Comparison of ENCODE assay signal across 15 mouse cellular contexts in the genomic region with DNA sequence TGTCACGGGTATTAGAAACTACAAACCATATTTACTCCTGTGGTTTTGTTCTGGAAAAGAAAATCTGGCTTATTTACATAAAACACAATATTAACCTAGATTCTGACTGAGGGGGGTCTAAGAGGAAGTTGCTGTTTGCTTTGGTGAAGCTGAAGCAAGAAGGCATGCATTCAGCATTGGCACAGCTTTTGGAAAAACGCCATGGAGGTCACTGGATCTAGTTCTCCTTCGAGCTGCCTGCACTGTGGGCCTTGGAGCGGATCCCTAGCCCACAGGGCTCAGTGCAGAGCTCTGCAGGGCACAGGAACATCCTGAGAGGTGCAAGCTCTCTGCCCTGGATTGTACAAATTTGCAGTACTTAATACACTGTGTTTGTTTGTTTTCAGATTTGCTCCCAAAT. TPM values are rescaled to one million over a fixed set of nuclear protein-coding genes. Genes with fewer than 3 reads are reported as not detected.
A peak's percentile ranks its signal among the peaks of the same experiment; 100 is the strongest.
DNase-seq lines count a peak whose midpoint lies in the region; ATAC-seq and TF ChIP-seq lines count a peak whose summit lies in the region.
"Had no signal": no experiment of that assay in that cellular context is flagged by ENCODE, and none has a peak within 500 bp of the region (broad histone marks: within the 10 kb centered on the region; RNA-seq: fewer than 3 reads in every experiment).

No protein-coding gene starts in this region.

- DNase-seq in gastrocnemius, postnatal 10 days, result peak; percentile 16
- no peak for DNase-seq in gastrocnemius, postnatal 36 days
- peak; percentile 43 for DNase-seq in midbrain, postnatal 0 days (ENCODE audit: low spot score)
- no peak for DNase-seq in midbrain, embryonic 10.5 days (ENCODE audit: low spot score)
- DNase-seq in right cerebral cortex, postnatal 25 days, result no peak
- no peak for DNase-seq in urinary bladder, postnatal 14 days (ENCODE audit: low spot score)

- no peaks in the 10 kb centered on the region for H3K9me3 ChIP-seq in midbrain, postnatal 0 days (ENCODE audit: low read length)
- no peaks in the 10 kb centered on the region for H3K9me3 ChIP-seq in midbrain, embryonic 10.5 days (replicated peaks)
- H3K9me3 ChIP-seq in embryonic facial prominence, embryonic 15.5 days (replicated peaks), result no peaks in the 10 kb centered on the region
- H3K9me3 ChIP-seq in neural tube, embryonic 15.5 days (replicated peaks), result 0 out of 2 replicates have a peak, but pooled peaks cover 2% of the 10 kb centered on the region
- H3K9me3 ChIP-seq: lung, embryonic 15.5 days; stomach, embryonic 15.5 days had no signal

- no peak overlapping the region for H3K27ac ChIP-seq in midbrain, postnatal 0 days (ENCODE audit: low read depth, low read length)
- H3K27ac ChIP-seq in midbrain, embryonic 10.5 days (replicated peaks), result no peak overlapping the region
- 0 out of 2 replicates have a peak overlapping the region, but pooled peaks have one; percentile 51 for H3K27ac ChIP-seq in embryonic facial prominence, embryonic 15.5 days (replicated peaks)
- no peak overlapping the region for H3K27ac ChIP-seq in neural tube, embryonic 15.5 days (replicated peaks)
- H3K27ac ChIP-seq: lung, embryonic 15.5 days; stomach, embryonic 15.5 days had no signal

- ATAC-seq in midbrain, postnatal 0 days (ENCODE audit: low FRiP score), result no peak
- ATAC-seq in embryonic facial prominence, embryonic 15.5 days (ENCODE audit: insufficient number of reproducible peaks, low FRiP score, low TSS enrichment, low read depth), result peak; percentile 24; the same call in 1 of the 2 replicates
- ATAC-seq in neural tube, embryonic 15.5 days (ENCODE audit: low FRiP score), result no peak
- ATAC-seq: CD4-positive, CD25-positive, alpha-beta regulatory T cell, adult 4 months; forebrain, embryonic 14.5 days had no signal

- no peak for TF ChIP-seq CTCF in midbrain, postnatal 0 days (IDR thresholded peaks at IDR 0.05)

- no peak overlapping the region for H3K9ac ChIP-seq in midbrain, postnatal 0 days (replicated peaks; ENCODE audit: low read length, poor library complexity, severe bottlenecking)
- H3K9ac ChIP-seq in embryonic facial prominence, embryonic 15.5 days, result no peak overlapping the region
- no peak overlapping the region for H3K9ac ChIP-seq in neural tube, embryonic 15.5 days (replicated peaks)
- H3K9ac ChIP-seq: lung, embryonic 15.5 days; stomach, embryonic 15.5 days had no signal

- H3K4me2 ChIP-seq in midbrain, postnatal 0 days (ENCODE audit: low read depth, low read length, poor library complexity, severe bottlenecking), result no peak overlapping the region
- no peak overlapping the region for H3K4me2 ChIP-seq in embryonic facial prominence, embryonic 15.5 days (replicated peaks)
- no peak overlapping the region for H3K4me2 ChIP-seq in neural tube, embryonic 15.5 days
- H3K4me2 ChIP-seq: lung, embryonic 15.5 days; stomach, embryonic 15.5 days had no signal

- no peak overlapping the region for H3K4me3 ChIP-seq in midbrain, postnatal 0 days (ENCODE audit: low read depth, low read length)
- H3K4me3 ChIP-seq in midbrain, embryonic 10.5 days, result no peak overlapping the region
- no peak overlapping the region for H3K4me3 ChIP-seq in embryonic facial prominence, embryonic 15.5 days (replicated peaks)
- H3K4me3 ChIP-seq in neural tube, embryonic 15.5 days (replicated peaks), result no peak overlapping the region
- H3K4me3 ChIP-seq: lung, embryonic 15.5 days; stomach, embryonic 15.5 days had no signal

- 74% methylated on average over 4 of the region's 4 CpGs for WGBS in midbrain, postnatal 0 days
- WGBS in midbrain, embryonic 10.5 days, result 90% methylated on average over 4 of the region's 4 CpGs
- WGBS in embryonic facial prominence, embryonic 15.5 days, result 36% methylated on average over 4 of the region's 4 CpGs
- 85% methylated on average over 4 of the region's 4 CpGs for WGBS in neural tube, embryonic 15.5 days

- intact Hi-C loops in gastrocnemius, postnatal 36 days (cut with DNase I), result no loop called here

- H3K27me3 ChIP-seq in midbrain, postnatal 0 days (ENCODE audit: insufficient read depth, low read length), result no peaks in the 10 kb centered on the region
- H3K27me3 ChIP-seq in midbrain, embryonic 10.5 days (ENCODE audit: low read depth, poor library complexity, severe bottlenecking), result no peaks in the 10 kb centered on the region
- H3K27me3 ChIP-seq in embryonic facial prominence, embryonic 15.5 days, result no peaks in the 10 kb centered on the region
- H3K27me3 ChIP-seq in neural tube, embryonic 15.5 days (replicated peaks), result no peaks in the 10 kb centered on the region
- H3K27me3 ChIP-seq: lung, embryonic 15.5 days; stomach, embryonic 15.5 days had no signal

- H3K4me1 ChIP-seq in midbrain, postnatal 0 days (ENCODE audit: insufficient read depth, low read length), result no peaks in the 10 kb centered on the region
- H3K4me1 ChIP-seq in midbrain, embryonic 10.5 days, result no peaks in the 10 kb centered on the region
- H3K4me1 ChIP-seq in embryonic facial prominence, embryonic 15.5 days, result 0 out of 2 replicates have a peak, but pooled peaks cover 3% of the 10 kb centered on the region
- no peaks in the 10 kb centered on the region for H3K4me1 ChIP-seq in neural tube, embryonic 15.5 days
- H3K4me1 ChIP-seq: stomach, embryonic 15.5 days had no signal

- no peaks in the 10 kb centered on the region for H3K36me3 ChIP-seq in midbrain, postnatal 0 days (ENCODE audit: insufficient read depth, low read length)
- no peaks in the 10 kb centered on the region for H3K36me3 ChIP-seq in midbrain, embryonic 10.5 days
- no peaks in the 10 kb centered on the region for H3K36me3 ChIP-seq in embryonic facial prominence, embryonic 15.5 days
- H3K36me3 ChIP-seq in neural tube, embryonic 15.5 days, result no peaks in the 10 kb centered on the region
- H3K36me3 ChIP-seq: lung, embryonic 15.5 days; stomach, embryonic 15.5 days had no signal

RNA-seq across cellular contexts. Expression of gene Cxcl5, which starts 27.7 kb away (rescaled TPM):
- total RNA-seq in gastrocnemius, postnatal 10 days (2021), result not detected
- not detected for total RNA-seq in gastrocnemius, postnatal 36 days (2021)
- total RNA-seq in midbrain, postnatal 0 days (2014; rRNA removed), result not detected in 2 replicates
- polyA plus RNA-seq in midbrain, postnatal 0 days (2015; fragmentation: Nextera tagmentation; extraction: Ambion mirVana), result 0.25 and 0.28 TPM in 2 replicates
- 0.07 TPM in 1 of 2 replicates, not detected in the other for polyA plus RNA-seq in midbrain, embryonic 10.5 days (2016; fragmentation: Nextera tagmentation; extraction: Ambion mirVana)
- polyA plus RNA-seq in embryonic facial prominence, embryonic 15.5 days (2015; fragmentation: Nextera tagmentation; extraction: Ambion mirVana), result 1.4 and 3.2 TPM in 2 replicates
- polyA plus RNA-seq in neural tube, embryonic 15.5 days (2015; fragmentation: Nextera tagmentation; extraction: Ambion mirVana), result 0.27 and 0.77 TPM in 2 replicates
- polyA plus RNA-seq: CD4-positive, CD25-positive, alpha-beta regulatory T cell, adult 4 months; lung, embryonic 15.5 days had no signal

RNA-seq across cellular contexts. Expression of gene Ppbp, which starts 36.8 kb away (rescaled TPM):
- 1 to 10 TPM in 1 of 2 experiments, under 1 TPM in 1; 0.31 to 3.3 TPM for total RNA-seq in gastrocnemius, postnatal 10 days (2021)
- total RNA-seq in gastrocnemius, postnatal 36 days (2021), result under 1 TPM; 0.23 to 0.25 TPM
- 0.28 TPM in 1 of 2 replicates, not detected in the other for total RNA-seq in midbrain, postnatal 0 days (2014; rRNA removed)
- 0.19 and 0.61 TPM in 2 replicates for polyA plus RNA-seq in midbrain, postnatal 0 days (2015; fragmentation: Nextera tagmentation; extraction: Ambion mirVana)
- 7.3 and 9.7 TPM in 2 replicates for polyA plus RNA-seq in midbrain, embryonic 10.5 days (2016; fragmentation: Nextera tagmentation; extraction: Ambion mirVana)
- polyA plus RNA-seq in embryonic facial prominence, embryonic 15.5 days (2015; fragmentation: Nextera tagmentation; extraction: Ambion mirVana), result 2.7 TPM in 2 replicates
- polyA plus RNA-seq in neural tube, embryonic 15.5 days (2015; fragmentation: Nextera tagmentation; extraction: Ambion mirVana), result 0.95 and 1.2 TPM in 2 replicates
- polyA plus RNA-seq: CD4-positive, CD25-positive, alpha-beta regulatory T cell, adult 4 months had no signal

RNA-seq across cellular contexts. Expression of gene Pf4, which starts 40.8 kb away (rescaled TPM):
- 10 to 100 TPM; 29.9 to 39.5 TPM for total RNA-seq in gastrocnemius, postnatal 10 days (2021)
- total RNA-seq in gastrocnemius, postnatal 36 days (2021), result 10 to 100 TPM in 1 of 2 experiments, 1 to 10 TPM in 1; 7.0 to 12.9 TPM
- 32.1 and 33.3 TPM in 2 replicates for total RNA-seq in midbrain, postnatal 0 days (2014; rRNA removed)
- polyA plus RNA-seq in midbrain, postnatal 0 days (2015; fragmentation: Nextera tagmentation; extraction: Ambion mirVana), result 59.6 and 60.6 TPM in 2 replicates
- 51.4 and 74.2 TPM in 2 replicates for polyA plus RNA-seq in midbrain, embryonic 10.5 days (2016; fragmentation: Nextera tagmentation; extraction: Ambion mirVana)
- polyA plus RNA-seq in embryonic facial prominence, embryonic 15.5 days (2015; fragmentation: Nextera tagmentation; extraction: Ambion mirVana), result 110 and 123 TPM in 2 replicates
- 41.2 and 43.8 TPM in 2 replicates for polyA plus RNA-seq in neural tube, embryonic 15.5 days (2015; fragmentation: Nextera tagmentation; extraction: Ambion mirVana)
- polyA plus RNA-seq: CD4-positive, CD25-positive, alpha-beta regulatory T cell, adult 4 months had no signal

RNA-seq across cellular contexts. Expression of gene Cxcl3, which starts 54.4 kb away (rescaled TPM):
- not detected for total RNA-seq in gastrocnemius, postnatal 10 days (2021)
- not detected for total RNA-seq in gastrocnemius, postnatal 36 days (2021)
- not detected in 2 replicates for total RNA-seq in midbrain, postnatal 0 days (2014; rRNA removed)
- polyA plus RNA-seq in midbrain, postnatal 0 days (2015; fragmentation: Nextera tagmentation; extraction: Ambion mirVana), result 0.20 and 0.39 TPM in 2 replicates
- polyA plus RNA-seq in midbrain, embryonic 10.5 days (2016; fragmentation: Nextera tagmentation; extraction: Ambion mirVana), result not detected in 2 replicates
- polyA plus RNA-seq in embryonic facial prominence, embryonic 15.5 days (2015; fragmentation: Nextera tagmentation; extraction: Ambion mirVana), result 0.16 TPM in 1 of 2 replicates, not detected in the other
- 0.18 and 0.20 TPM in 2 replicates for polyA plus RNA-seq in neural tube, embryonic 15.5 days (2015; fragmentation: Nextera tagmentation; extraction: Ambion mirVana)
- total RNA-seq: left cerebral cortex, adult 8-10 months had no signal
- polyA plus RNA-seq: cortical plate, adult 2 months; forebrain, embryonic 14.5 days; intestine, embryonic 14.5 days; stomach, embryonic 15.5 days had no signal

Comparison
In these comparisons a context has a peak if more than half of its experiments do, and no peak if none do; other contexts are left out.
1. DNase-seq: peak in gastrocnemius, postnatal 10 days (single experiment) and midbrain, postnatal 0 days (single experiment); none in gastrocnemius, postnatal 36 days (0 of 2), midbrain, embryonic 10.5 days (single experiment), right cerebral cortex, postnatal 25 days (single experiment) and urinary bladder, postnatal 14 days (single experiment).